Mouse (Mus musculus): ENCODE data around the gene Myom1. TPM values are rescaled to one million over a fixed set of nuclear protein-coding genes. Genes with fewer than 3 reads are reported as not detected.
"Not testable (repeated sequence)": the region's sequence is repeated elsewhere in the genome, so short reads cannot be mapped to it uniquely, and the experiment has no call there.

Myom1 gene
- polyA plus RNA-seq (2014; fragmentation: Nextera tagmentation; extraction: Ambion mirVana), result 5.7 and 7.6 TPM in 2 replicates

DNA sequence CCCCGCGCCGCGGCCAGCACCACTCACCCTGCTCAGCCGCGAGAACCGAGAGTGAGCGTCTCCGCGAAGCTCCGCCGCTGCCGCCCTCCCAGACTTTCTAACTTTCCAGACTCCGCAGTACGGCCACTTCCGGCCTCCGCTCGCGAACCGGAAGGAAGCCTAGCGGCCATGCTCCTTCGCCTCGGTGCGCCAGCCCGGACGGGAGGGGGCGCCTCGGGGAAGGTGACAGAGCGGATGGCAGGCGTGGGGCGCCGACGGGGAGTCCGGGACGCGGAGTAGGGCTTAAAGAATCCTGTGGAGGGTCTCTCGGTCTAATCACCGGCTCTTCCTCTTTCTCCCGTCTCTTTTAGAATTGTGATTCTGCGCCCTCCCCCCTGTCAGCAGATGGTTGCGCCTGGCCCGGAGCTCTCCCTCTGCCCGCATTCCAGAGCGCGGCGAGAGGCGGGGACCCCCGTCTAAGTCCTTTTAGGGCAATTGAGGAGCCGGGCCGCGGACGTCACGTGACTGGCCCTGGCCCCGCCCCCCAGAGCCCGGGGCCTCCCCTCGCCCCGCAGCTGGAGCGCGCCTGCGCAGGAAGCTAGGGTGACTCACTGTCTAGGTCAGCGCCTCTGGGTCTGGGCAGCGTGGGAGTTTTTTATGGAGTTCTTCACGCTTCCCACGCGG is at the start of gene Myom1:
Myom1 (plus strand) TSS at position 553 of the 663 bp plus-strand sequence.
- WGBS, result under 1% methylated on average over 64 of the region's 65 CpGs
- DNase-seq (peak; percentile 99), ATAC-seq (ENCODE audit: insufficient read depth) (peak; percentile 95)
- Histone ChIP-seq H3K36me3 (ENCODE audit: insufficient read depth) (0 out of 2 replicates have a peak, but pooled peaks cover 3% of the 10 kb centered on the region), H3K9ac (peak within 1 kb of the TSS; percentile 98), H3K4me1 (ENCODE audit: insufficient read depth) (peaks cover 18% of the 10 kb centered on the region), H3K27ac (ENCODE audit: low read depth) (peak within 1 kb of the TSS; percentile 100), H3K4me2 (peak within 1 kb of the TSS; percentile 63), H3K9me3 (ENCODE audit: low read depth, low read length) (no peaks in the 10 kb centered on the region), H3K27me3 (ENCODE audit: insufficient read depth, low read length) (no peaks in the 10 kb centered on the region), H3K4me3 (ENCODE audit: low read depth, low read length) (peak within 1 kb of the TSS; percentile 89)
- peak; percentile 74 for TF ChIP-seq CTCF (IDR thresholded peaks at IDR 0.05; ENCODE audit: low read depth)

DNA sequence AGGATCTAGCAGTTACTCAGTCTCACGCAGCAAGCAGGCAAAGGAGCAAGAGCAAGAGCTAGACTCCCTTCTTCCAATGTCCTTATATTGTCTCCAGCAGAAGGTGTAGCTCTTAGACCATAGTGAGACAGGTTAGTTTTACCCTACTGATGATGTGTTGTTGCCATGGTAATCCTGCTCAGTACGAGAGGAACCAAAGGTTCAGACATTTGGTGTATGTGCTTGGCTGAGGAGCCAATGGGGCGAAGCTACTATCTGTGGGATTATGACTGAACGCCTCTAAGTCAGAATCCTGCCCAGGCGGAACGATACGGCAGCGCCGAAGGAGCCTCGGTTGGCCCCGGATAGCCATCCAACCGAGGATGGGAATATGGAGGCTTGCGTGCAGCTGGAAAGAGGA is 38.9 kb upstream of the Myom1 start:
- DNase-seq (peak; percentile 53), ATAC-seq (ENCODE audit: insufficient read depth) (peak; percentile 100)
- not testable (repeated sequence) for H3K4me3 ChIP-seq (ENCODE audit: low read depth, low read length); H3K4me1 ChIP-seq (ENCODE audit: insufficient read depth); H3K36me3 ChIP-seq (ENCODE audit: insufficient read depth); H3K27ac ChIP-seq (ENCODE audit: low read depth); H3K4me2 ChIP-seq; H3K27me3 ChIP-seq (ENCODE audit: insufficient read depth, low read length); H3K9me3 ChIP-seq (ENCODE audit: low read depth, low read length); H3K9ac ChIP-seq
- 82% methylated on average over 13 of the region's 13 CpGs for WGBS

DNA sequence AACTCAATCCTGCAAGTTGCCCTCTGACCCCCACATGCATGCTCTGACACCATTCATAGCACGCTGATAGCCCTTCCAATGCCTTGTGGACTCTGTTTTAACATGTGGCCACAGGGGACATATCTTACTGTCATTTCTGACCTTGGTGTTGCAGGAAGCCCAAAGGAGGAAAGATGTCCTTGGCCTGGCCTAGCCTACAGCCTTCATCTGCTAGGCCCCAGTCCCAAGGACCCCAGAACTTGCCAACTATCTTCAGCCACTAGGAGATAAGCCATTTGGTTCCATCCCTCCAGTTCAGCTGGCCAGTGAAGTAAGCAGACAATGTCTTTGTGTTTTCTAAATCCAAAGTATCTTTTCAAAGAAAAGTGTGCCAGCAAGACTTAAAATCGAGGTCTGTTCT is 37.2 kb upstream of the Myom1 start:
- no peak for DNase-seq
- Histone ChIP-seq H3K27ac (ENCODE audit: low read depth) (no peak overlapping the region), H3K4me1 (ENCODE audit: insufficient read depth) (no peaks in the 10 kb centered on the region; the same call in 1 of the 2 replicates), H3K9ac (no peak overlapping the region), H3K4me2 (no peak overlapping the region), H3K36me3 (ENCODE audit: insufficient read depth) (no peaks in the 10 kb centered on the region), H3K4me3 (ENCODE audit: low read depth, low read length) (no peak overlapping the region), H3K9me3 (ENCODE audit: low read depth, low read length) (no peaks in the 10 kb centered on the region), H3K27me3 (ENCODE audit: insufficient read depth, low read length) (no peaks in the 10 kb centered on the region)
- TF ChIP-seq CTCF (IDR thresholded peaks at IDR 0.05; ENCODE audit: low read depth), result no peak
- 75% methylated on average over 2 of the region's 2 CpGs for WGBS
- ATAC-seq (ENCODE audit: insufficient read depth), result no peak

DNA sequence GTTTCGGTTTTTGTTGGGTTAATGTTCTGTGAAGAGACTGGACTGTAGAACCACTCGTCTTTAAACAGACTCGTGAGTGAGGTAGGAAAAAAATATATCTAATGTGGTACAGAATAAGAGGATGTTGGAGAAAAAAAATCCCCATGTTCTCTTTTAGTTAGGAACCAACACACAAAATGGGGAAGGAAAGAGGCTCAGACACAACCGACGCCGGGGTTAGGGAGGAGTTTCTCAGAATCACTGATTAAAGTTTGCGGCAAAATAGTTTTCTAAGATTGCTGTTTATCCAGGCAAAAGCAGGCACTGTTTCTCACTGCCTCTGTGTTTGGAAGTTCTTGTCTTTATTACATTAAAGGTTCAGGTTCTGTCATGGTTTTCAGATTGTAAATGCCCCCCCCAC is 36.3 kb upstream of the Myom1 start:
- Histone ChIP-seq H3K27me3 (ENCODE audit: insufficient read depth, low read length) (no peaks in the 10 kb centered on the region), H3K36me3 (ENCODE audit: insufficient read depth) (no peaks in the 10 kb centered on the region), H3K4me3 (ENCODE audit: low read depth, low read length) (no peak overlapping the region), H3K9me3 (ENCODE audit: low read depth, low read length) (no peaks in the 10 kb centered on the region), H3K4me2 (no peak overlapping the region), H3K4me1 (ENCODE audit: insufficient read depth) (no peaks in the 10 kb centered on the region; the same call in 1 of the 2 replicates), H3K27ac (ENCODE audit: low read depth) (no peak overlapping the region), H3K9ac (no peak overlapping the region)
- TF ChIP-seq CTCF (IDR thresholded peaks at IDR 0.05; ENCODE audit: low read depth), result no peak
- whole genome bisulfite sequencing, result 88% methylated on average over 7 of the region's 7 CpGs
- DNase-seq, result no peak
- no peak for ATAC-seq (ENCODE audit: insufficient read depth)

DNA sequence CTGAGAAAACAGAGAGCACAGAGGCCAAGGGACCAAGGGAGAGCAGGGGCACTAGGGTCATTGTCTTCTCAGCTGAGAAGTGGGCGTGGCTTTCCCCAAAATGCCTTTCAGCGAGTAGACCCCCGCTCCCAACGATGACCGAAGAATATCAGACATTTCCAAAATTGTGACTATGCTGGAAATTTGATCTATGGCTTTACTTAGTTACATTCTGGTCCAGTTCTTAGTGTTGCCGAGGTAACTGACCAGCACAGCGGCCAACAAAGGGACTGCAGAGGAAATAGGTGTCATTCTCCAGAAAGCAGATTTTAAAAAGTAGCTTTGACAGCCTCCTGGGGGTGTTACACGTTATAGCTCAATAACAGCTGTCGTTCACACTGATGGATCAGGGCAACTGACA is 35.2 kb upstream of the Myom1 start:
- Histone ChIP-seq H3K9me3 (ENCODE audit: low read depth, low read length) (no peaks in the 10 kb centered on the region), H3K27ac (ENCODE audit: low read depth) (no peak overlapping the region), H3K4me1 (ENCODE audit: insufficient read depth) (no peaks in the 10 kb centered on the region; the same call in 1 of the 2 replicates), H3K4me3 (ENCODE audit: low read depth, low read length) (no peak overlapping the region), H3K4me2 (no peak overlapping the region), H3K9ac (no peak overlapping the region), H3K36me3 (ENCODE audit: insufficient read depth) (no peaks in the 10 kb centered on the region), H3K27me3 (ENCODE audit: insufficient read depth, low read length) (no peaks in the 10 kb centered on the region)
- 39% methylated on average over 9 of the region's 9 CpGs for WGBS
- no peak for ATAC-seq (ENCODE audit: insufficient read depth)
- TF ChIP-seq CTCF (IDR thresholded peaks at IDR 0.05; ENCODE audit: low read depth), result 0 out of 2 replicates have a peak, but pooled peaks have one; percentile 11
- peak; percentile 11 for DNase-seq

DNA sequence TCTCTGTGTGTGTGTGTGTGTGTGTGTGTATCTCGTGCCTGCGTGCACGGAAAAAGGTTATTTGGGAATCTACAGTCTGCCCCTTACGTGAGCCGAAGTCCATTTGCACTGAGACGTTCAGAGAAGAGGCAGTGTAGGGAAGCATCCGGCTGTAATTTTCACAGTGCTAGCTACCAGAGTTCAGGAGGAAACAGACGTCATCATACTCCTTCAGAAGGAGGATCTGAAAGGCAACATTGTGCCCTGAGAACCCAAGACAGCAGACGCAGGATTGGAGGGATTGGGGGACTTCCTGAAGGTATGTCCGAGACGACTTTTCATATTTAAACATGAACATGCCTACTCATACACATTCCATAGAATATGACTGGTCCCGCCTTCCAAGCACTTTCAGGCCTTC is 34.8 kb upstream of the Myom1 start:
- ATAC-seq (ENCODE audit: insufficient read depth) (no peak), DNase-seq (no peak)
- 46% methylated on average over 12 of the region's 12 CpGs for WGBS
- H3K36me3 ChIP-seq (ENCODE audit: insufficient read depth), result no peaks in the 10 kb centered on the region
- no peak overlapping the region for H3K27ac ChIP-seq (ENCODE audit: low read depth)
- H3K4me3 ChIP-seq (ENCODE audit: low read depth, low read length), result no peak overlapping the region
- H3K9ac ChIP-seq, result no peak overlapping the region
- no peaks in the 10 kb centered on the region for H3K27me3 ChIP-seq (ENCODE audit: insufficient read depth, low read length)
- H3K4me1 ChIP-seq (ENCODE audit: insufficient read depth), result no peaks in the 10 kb centered on the region; the same call in 1 of the 2 replicates
- no peaks in the 10 kb centered on the region for H3K9me3 ChIP-seq (ENCODE audit: low read depth, low read length)
- H3K4me2 ChIP-seq, result no peak overlapping the region
- TF ChIP-seq CTCF (IDR thresholded peaks at IDR 0.05; ENCODE audit: low read depth), result no peak

DNA sequence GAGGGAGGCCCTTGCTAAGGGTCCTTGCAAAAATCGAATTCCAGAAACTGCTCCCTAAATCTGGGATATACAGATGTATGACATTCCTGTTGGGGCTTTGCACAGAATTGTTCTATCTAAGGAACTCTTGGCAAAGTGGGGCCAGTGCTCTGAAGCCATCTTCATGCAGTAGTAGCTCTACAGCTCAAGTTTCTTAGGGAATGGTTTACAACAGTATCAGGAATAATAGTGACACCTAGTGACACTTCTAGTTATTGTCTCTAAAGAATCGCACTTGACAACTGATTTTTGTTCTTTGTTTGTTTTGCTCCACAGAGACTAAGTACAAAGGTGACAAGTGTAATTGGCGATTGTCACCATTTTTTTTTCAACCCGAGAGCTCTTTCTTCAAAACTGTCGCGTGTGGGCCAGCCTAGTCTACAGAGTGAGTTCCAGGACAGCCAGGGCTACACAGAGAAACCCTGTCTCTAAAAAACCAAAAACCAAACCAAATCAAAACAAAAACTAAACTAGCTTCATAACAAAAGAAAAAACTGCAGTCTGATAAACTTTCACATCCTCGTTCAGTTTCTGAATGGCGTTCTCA is 33.7 kb upstream of the Myom1 start:
- H3K9ac ChIP-seq, result no peak overlapping the region
- peak; percentile 68 for ATAC-seq (ENCODE audit: insufficient read depth)

More for the DNA sequence above, 33.7 kb upstream of the Myom1 start:
- Histone ChIP-seq H3K27me3 (ENCODE audit: insufficient read depth, low read length) (no peaks in the 10 kb centered on the region), H3K4me3 (ENCODE audit: low read depth, low read length) (no peak overlapping the region), H3K4me2 (no peak overlapping the region), H3K36me3 (ENCODE audit: insufficient read depth) (peaks cover 6% of the 10 kb centered on the region; the same call in 1 of the 2 replicates), H3K9me3 (ENCODE audit: low read depth, low read length) (no peaks in the 10 kb centered on the region), H3K4me1 (ENCODE audit: insufficient read depth) (no peaks in the 10 kb centered on the region; the same call in 1 of the 2 replicates), H3K27ac (ENCODE audit: low read depth) (no peak overlapping the region)
- WGBS, result 20% methylated on average over 8 of the region's 8 CpGs
- peak; percentile 72 for TF ChIP-seq CTCF (IDR thresholded peaks at IDR 0.05; ENCODE audit: low read depth)
- peak; percentile 91 for DNase-seq

Data from lung, embryonic 14.5 days (tissue).